Mouse (Mus musculus): Measurements from ENCODE around the gene Podn. TPM values are rescaled to one million over a fixed set of nuclear protein-coding genes. Genes with fewer than 3 reads are reported as not detected.

Gene Podn
- polyA plus RNA-seq, 1 experiment from 2014 or later, result 0.39 TPM

- ATAC-seq (replicated peaks; ENCODE audit: insufficient number of reproducible peaks, low FRiP score, low TSS enrichment), result no peak
- WGBS (ENCODE audit: insufficient replicate concordance), result 91% methylated on average over 3 of the region's 3 CpGs
- no peak overlapping the region for H3K9ac ChIP-seq (ENCODE audit: low read depth, low read length)
- no peaks in the 10 kb centered on the region for H3K36me3 ChIP-seq (ENCODE audit: control insufficient read depth, insufficient read depth, low read length)
- no peaks in the 10 kb centered on the region for H3K4me1 ChIP-seq (ENCODE audit: control insufficient read depth, insufficient read depth, low read length)
- H3K27ac ChIP-seq (ENCODE audit: low read depth, low read length), result no peak overlapping the region
- H3K27me3 ChIP-seq (ENCODE audit: control insufficient read depth, insufficient read depth, low read length), result no peaks in the 10 kb centered on the region
- H3K9me3 ChIP-seq (replicated peaks; ENCODE audit: control insufficient read depth, low read length), result no peaks in the 10 kb centered on the region
- H3K4me2 ChIP-seq, result no peak overlapping the region
- no peak overlapping the region for H3K4me3 ChIP-seq (ENCODE audit: low read depth, low read length)
Measured at GRCm38 (mm10) chr4:108072086-108072485, 24.2 kb downstream of the Podn start.

GRCm38 (mm10) chr4:108071235-108071901 lies 24.9 kb downstream of the Podn start:
- H3K4me2 ChIP-seq, result peak overlapping the region; percentile 76
- no peaks in the 10 kb centered on the region for H3K9me3 ChIP-seq (replicated peaks; ENCODE audit: control insufficient read depth, low read length)
- H3K27me3 ChIP-seq (ENCODE audit: control insufficient read depth, insufficient read depth, low read length), result no peaks in the 10 kb centered on the region
- ATAC-seq (replicated peaks; ENCODE audit: insufficient number of reproducible peaks, low FRiP score, low TSS enrichment), result peak; percentile 92
- peak overlapping the region; percentile 71 for H3K9ac ChIP-seq (ENCODE audit: low read depth, low read length)
- no peaks in the 10 kb centered on the region for H3K4me1 ChIP-seq (ENCODE audit: control insufficient read depth, insufficient read depth, low read length)
- no peaks in the 10 kb centered on the region for H3K36me3 ChIP-seq (ENCODE audit: control insufficient read depth, insufficient read depth, low read length)
- H3K4me3 ChIP-seq (ENCODE audit: low read depth, low read length), result peak overlapping the region; percentile 59
- H3K27ac ChIP-seq (ENCODE audit: low read depth, low read length), result no peak overlapping the region
- WGBS (ENCODE audit: insufficient replicate concordance), result 2% methylated on average over 26 of the region's 26 CpGs

GRCm38 (mm10) chr4:108070723-108071122 lies 25.5 kb downstream of the Podn start:
- WGBS (ENCODE audit: insufficient replicate concordance), result 7% methylated on average over 8 of the region's 8 CpGs
- Histone ChIP-seq H3K27me3 (ENCODE audit: control insufficient read depth, insufficient read depth, low read length) (no peaks in the 10 kb centered on the region), H3K36me3 (ENCODE audit: control insufficient read depth, insufficient read depth, low read length) (no peaks in the 10 kb centered on the region; the same call in 1 of the 2 replicates), H3K27ac (ENCODE audit: low read depth, low read length) (peak overlapping the region; percentile 29; the same call in 1 of the 2 replicates), H3K4me3 (ENCODE audit: low read depth, low read length) (peak overlapping the region; percentile 59), H3K9me3 (replicated peaks; ENCODE audit: control insufficient read depth, low read length) (no peaks in the 10 kb centered on the region), H3K4me2 (peak overlapping the region; percentile 76), H3K9ac (ENCODE audit: low read depth, low read length) (peak overlapping the region; percentile 71), H3K4me1 (ENCODE audit: control insufficient read depth, insufficient read depth, low read length) (no peaks in the 10 kb centered on the region)
- no peak for ATAC-seq (replicated peaks; ENCODE audit: insufficient number of reproducible peaks, low FRiP score, low TSS enrichment)

- ATAC-seq (replicated peaks; ENCODE audit: insufficient number of reproducible peaks, low FRiP score, low TSS enrichment), result no peak
- no peaks in the 10 kb centered on the region; the same call in 1 of the 2 replicates for H3K36me3 ChIP-seq (ENCODE audit: control insufficient read depth, insufficient read depth, low read length)
- no peaks in the 10 kb centered on the region for H3K9me3 ChIP-seq (replicated peaks; ENCODE audit: control insufficient read depth, low read length)
- peak overlapping the region; percentile 29; the same call in 1 of the 2 replicates for H3K27ac ChIP-seq (ENCODE audit: low read depth, low read length)
- H3K27me3 ChIP-seq (ENCODE audit: control insufficient read depth, insufficient read depth, low read length), result no peaks in the 10 kb centered on the region
- H3K4me3 ChIP-seq (ENCODE audit: low read depth, low read length), result peak overlapping the region; percentile 59
- H3K4me2 ChIP-seq, result peak overlapping the region; percentile 76
- H3K9ac ChIP-seq (ENCODE audit: low read depth, low read length), result peak overlapping the region; percentile 71
- 0 out of 2 replicates have a peak, but pooled peaks cover 3% of the 10 kb centered on the region for H3K4me1 ChIP-seq (ENCODE audit: control insufficient read depth, insufficient read depth, low read length)
- WGBS (ENCODE audit: insufficient replicate concordance), result 68% methylated on average over 4 of the region's 4 CpGs
Measured at GRCm38 (mm10) chr4:108070286-108070685, 26.0 kb downstream of the Podn start.

GRCm38 (mm10) chr4:108068081-108068480 lies 28.2 kb downstream of the Podn start:
- Histone ChIP-seq H3K4me3 (ENCODE audit: low read depth, low read length) (no peak overlapping the region), H3K27me3 (ENCODE audit: control insufficient read depth, insufficient read depth, low read length) (no peaks in the 10 kb centered on the region), H3K9me3 (replicated peaks; ENCODE audit: control insufficient read depth, low read length) (no peaks in the 10 kb centered on the region), H3K36me3 (ENCODE audit: control insufficient read depth, insufficient read depth, low read length) (no peaks in the 10 kb centered on the region; the same call in 1 of the 2 replicates), H3K9ac (ENCODE audit: low read depth, low read length) (no peak overlapping the region), H3K4me1 (ENCODE audit: control insufficient read depth, insufficient read depth, low read length) (0 out of 2 replicates have a peak, but pooled peaks cover 4% of the 10 kb centered on the region), H3K4me2 (no peak overlapping the region), H3K27ac (ENCODE audit: low read depth, low read length) (no peak overlapping the region)
- 71% methylated on average over 2 of the region's 2 CpGs for WGBS (ENCODE audit: insufficient replicate concordance)
- no peak for ATAC-seq (replicated peaks; ENCODE audit: insufficient number of reproducible peaks, low FRiP score, low TSS enrichment)

GRCm38 (mm10) chr4:108067261-108067660 lies 29.0 kb downstream of the Podn start:
- Histone ChIP-seq H3K4me3 (ENCODE audit: low read depth, low read length) (no peak overlapping the region), H3K9me3 (replicated peaks; ENCODE audit: control insufficient read depth, low read length) (no peaks in the 10 kb centered on the region)
- 87% methylated on average over 7 of the region's 7 CpGs for WGBS (ENCODE audit: insufficient replicate concordance)

GRCm38 (mm10) chr4:108066569-108066968 lies 29.7 kb downstream of the Podn start:
- Histone ChIP-seq H3K4me1 (ENCODE audit: control insufficient read depth, insufficient read depth, low read length) (0 out of 2 replicates have a peak, but pooled peaks cover 4% of the 10 kb centered on the region), H3K36me3 (ENCODE audit: control insufficient read depth, insufficient read depth, low read length) (peaks cover 6% of the 10 kb centered on the region; the same call in 1 of the 2 replicates), H3K27ac (ENCODE audit: low read depth, low read length) (no peak overlapping the region), H3K9me3 (replicated peaks; ENCODE audit: control insufficient read depth, low read length) (no peaks in the 10 kb centered on the region), H3K4me3 (ENCODE audit: low read depth, low read length) (no peak overlapping the region), H3K9ac (ENCODE audit: low read depth, low read length) (no peak overlapping the region), H3K4me2 (no peak overlapping the region), H3K27me3 (ENCODE audit: control insufficient read depth, insufficient read depth, low read length) (no peaks in the 10 kb centered on the region)
- ATAC-seq (replicated peaks; ENCODE audit: insufficient number of reproducible peaks, low FRiP score, low TSS enrichment), result no peak
- 85% methylated on average over 4 of the region's 4 CpGs for WGBS (ENCODE audit: insufficient replicate concordance)

More at GRCm38 (mm10) chr4:108067261-108067660, 29.0 kb downstream of the Podn start:
- Histone ChIP-seq H3K4me2 (no peak overlapping the region), H3K27me3 (ENCODE audit: control insufficient read depth, insufficient read depth, low read length) (no peaks in the 10 kb centered on the region), H3K9ac (ENCODE audit: low read depth, low read length) (no peak overlapping the region), H3K27ac (ENCODE audit: low read depth, low read length) (no peak overlapping the region), H3K36me3 (ENCODE audit: control insufficient read depth, insufficient read depth, low read length) (peaks cover 6% of the 10 kb centered on the region; the same call in 1 of the 2 replicates), H3K4me1 (ENCODE audit: control insufficient read depth, insufficient read depth, low read length) (0 out of 2 replicates have a peak, but pooled peaks cover 4% of the 10 kb centered on the region)
- no peak for ATAC-seq (replicated peaks; ENCODE audit: insufficient number of reproducible peaks, low FRiP score, low TSS enrichment)

- H3K27ac ChIP-seq (ENCODE audit: low read depth, low read length), result no peak overlapping the region
- H3K9ac ChIP-seq (ENCODE audit: low read depth, low read length), result no peak overlapping the region
- no peak overlapping the region for H3K4me2 ChIP-seq
- no peak for ATAC-seq (replicated peaks; ENCODE audit: insufficient number of reproducible peaks, low FRiP score, low TSS enrichment)
- H3K36me3 ChIP-seq (ENCODE audit: control insufficient read depth, insufficient read depth, low read length), result peaks cover 6% of the 10 kb centered on the region; the same call in 1 of the 2 replicates
- no peaks in the 10 kb centered on the region for H3K27me3 ChIP-seq (ENCODE audit: control insufficient read depth, insufficient read depth, low read length)
- no peaks in the 10 kb centered on the region for H3K9me3 ChIP-seq (replicated peaks; ENCODE audit: control insufficient read depth, low read length)
- H3K4me1 ChIP-seq (ENCODE audit: control insufficient read depth, insufficient read depth, low read length), result 0 out of 2 replicates have a peak, but pooled peaks cover 4% of the 10 kb centered on the region
- no peak overlapping the region for H3K4me3 ChIP-seq (ENCODE audit: low read depth, low read length)
- WGBS (ENCODE audit: insufficient replicate concordance), result 39% methylated on average over 2 of the region's 2 CpGs
Measured at GRCm38 (mm10) chr4:108065176-108065844, 30.9 kb downstream of the Podn start.
